Mouse (Mus musculus): Measurements from ENCODE around the gene Cltrn. TPM values are rescaled to one million over a fixed set of nuclear protein-coding genes. Genes with fewer than 3 reads are reported as not detected.

Gene Cltrn
- total and polyA plus RNA-seq, 3 experiments, result 0.12 to 0.13 TPM; not detected in 1

GRCm38 (mm10) chrX:164135304-164135818, 46.7 kb downstream of the Cltrn start:
- no peak overlapping the region for H3K27ac ChIP-seq (ENCODE audit: control insufficient read depth, low read depth, low read length)
- H3K27me3 ChIP-seq (ENCODE audit: control insufficient read depth in 1 of 2, insufficient read depth in 2 of 2, low read length in 2 of 2), result peaks cover 0 to 3% of the 10 kb centered on the region in 2 experiments; a peak in 2 of 4 replicates
- no peaks in the 10 kb centered on the region for H3K36me3 ChIP-seq (ENCODE audit: control insufficient read depth in 1 of 2, insufficient read depth in 2 of 2, low read length in 2 of 2)
- DNase-seq (ENCODE audit: low read depth, low spot score), result no peak
- no peak overlapping the region for H3K4me3 ChIP-seq (ENCODE audit: control insufficient read depth in 1 of 2, insufficient read depth in 1 of 2, low read depth in 2 of 2, low read length in 2 of 2)
- H3K4me1 ChIP-seq (ENCODE audit: control insufficient read depth in 1 of 2, insufficient read depth in 2 of 2, low read length in 2 of 2), result no peaks in the 10 kb centered on the region
- no peak overlapping the region for H3K9ac ChIP-seq (ENCODE audit: control insufficient read depth, low read depth, low read length, poor library complexity, severe bottlenecking)
- TF ChIP-seq ELF1 (IDR thresholded peaks at IDR 0.05; ENCODE audit: low read depth, low read length) (no peak), SIN3A (IDR thresholded peaks at IDR 0.05; ENCODE audit: low read length) (no peak), UBTF (IDR thresholded peaks at IDR 0.05; ENCODE audit: borderline replicate concordance, insufficient read depth, low read depth, low read length) (no peak), MAZ (IDR thresholded peaks at IDR 0.05; ENCODE audit: low read depth, low read length) (no peak), ZKSCAN1 (IDR thresholded peaks at IDR 0.05; ENCODE audit: low read depth, low read length) (no peak), NELFE (IDR thresholded peaks at IDR 0.05; ENCODE audit: low read depth, low read length) (no peak), POLR2A (IDR thresholded peaks at IDR 0.05; ENCODE audit: control insufficient read depth in 1 of 2, insufficient read depth in 1 of 2, low read depth in 1 of 2, low read length in 2 of 2, poor library complexity in 1 of 2) (no peak), JUND (IDR thresholded peaks at IDR 0.05; ENCODE audit: low read depth, low read length) (no peak), MXI1 (IDR thresholded peaks at IDR 0.05; ENCODE audit: low read depth, low read length) (no peak), ZNF384 (IDR thresholded peaks at IDR 0.05; ENCODE audit: low read depth, low read length) (no peak), KAT2A (conservative IDR thresholded peaks at IDR 0.05; ENCODE audit: low read depth, low read length) (no peak), CHD1 (IDR thresholded peaks at IDR 0.05; ENCODE audit: low read depth, low read length) (no peak)
- no peaks in the 10 kb centered on the region for H3K79me2 ChIP-seq (ENCODE audit: control insufficient read depth, insufficient read depth, low read length, poor library complexity)
- no peaks in the 10 kb centered on the region for H3K9me3 ChIP-seq (replicated peaks; ENCODE audit: insufficient read depth, low read length)

- no peaks in the 10 kb centered on the region for H3K36me3 ChIP-seq (ENCODE audit: control insufficient read depth in 1 of 2, insufficient read depth in 2 of 2, low read length in 2 of 2)
- no peak for DNase-seq (ENCODE audit: low read depth, low spot score)
Measured at GRCm38 (mm10) chrX:164139032-164139431, 50.4 kb downstream of the Cltrn start, which contains the start of gene Ace2. Ace2 (plus strand) TSS chrX:164139332.

More at GRCm38 (mm10) chrX:164139032-164139431, 50.4 kb downstream of the Cltrn start, which contains the start of gene Ace2:
- Histone ChIP-seq H3K9ac (ENCODE audit: control insufficient read depth, low read depth, low read length, poor library complexity, severe bottlenecking) (no peak within 1 kb of the TSS), H3K4me1 (ENCODE audit: control insufficient read depth in 1 of 2, insufficient read depth in 2 of 2, low read length in 2 of 2) (no peaks in the 10 kb centered on the region), H3K4me3 (ENCODE audit: control insufficient read depth in 1 of 2, insufficient read depth in 1 of 2, low read depth in 2 of 2, low read length in 2 of 2) (no peak within 1 kb of the TSS), H3K79me2 (ENCODE audit: control insufficient read depth, insufficient read depth, low read length, poor library complexity) (no peaks in the 10 kb centered on the region), H3K9me3 (replicated peaks; ENCODE audit: insufficient read depth, low read length) (no peaks in the 10 kb centered on the region), H3K27me3 (ENCODE audit: control insufficient read depth in 1 of 2, insufficient read depth in 2 of 2, low read length in 2 of 2) (peaks cover 0 to 1% of the 10 kb centered on the region in 2 experiments; a peak in 2 of 4 replicates), H3K27ac (ENCODE audit: control insufficient read depth, low read depth, low read length) (no peak within 1 kb of the TSS)
- no peak for TF ChIP-seq JUND (IDR thresholded peaks at IDR 0.05; ENCODE audit: low read depth, low read length)
- no peak for TF ChIP-seq MAFK (IDR thresholded peaks at IDR 0.05; ENCODE audit: borderline replicate concordance, low read depth, low read length)
- TF ChIP-seq CHD2 (IDR thresholded peaks at IDR 0.05; ENCODE audit: low read length), result no peak
- TF ChIP-seq GABPA (IDR thresholded peaks at IDR 0.05; ENCODE audit: low read depth, low read length), result no peak
- TF ChIP-seq SMC3 (IDR thresholded peaks at IDR 0.05; ENCODE audit: low read depth, low read length), result no peak
- TF ChIP-seq RAD21 (IDR thresholded peaks at IDR 0.05; ENCODE audit: low read depth, low read length), result no peak
- no peak for TF ChIP-seq CTCF (IDR thresholded peaks at IDR 0.05 in 2 of 3, conservative IDR thresholded peaks at IDR 0.05 in 1 of 3; ENCODE audit: control insufficient read depth in 1 of 3, insufficient read depth in 1 of 3, low read depth in 2 of 3, low read length in 3 of 3, poor library complexity in 1 of 3, severe bottlenecking in 1 of 3)
